Mouse (Mus musculus): ENCODE results near the gene Lce1c.
"Not testable (repeated sequence)": the region's sequence is repeated elsewhere in the genome, so short reads cannot be mapped to it uniquely, and the experiment has no call there.

Lce1c gene

GRCm38 (mm10) chr3:92678947-92679346, at the start of gene Lce1c:
Gene Lce1c (plus strand): TSS chr3:92679247.
- no peak for DNase-seq

GRCm38 (mm10) chr3:92637745-92638652, 41.0 kb upstream of the Lce1c start:
- no peak for DNase-seq

GRCm38 (mm10) chr3:92638653-92638991, 40.4 kb upstream of the Lce1c start:
- no peak for DNase-seq

- no peak for DNase-seq
Measured at GRCm38 (mm10) chr3:92639854-92640253, 39.2 kb upstream of the Lce1c start.

GRCm38 (mm10) chr3:92648207-92648606, 30.8 kb upstream of the Lce1c start, which contains the start of gene Lce1a1:
Gene Lce1a1 (minus strand): TSS chr3:92648307.
- DNase-seq = no peak

- no peak for DNase-seq
Measured at GRCm38 (mm10) chr3:92656826-92657225, 22.2 kb upstream of the Lce1c start, which contains the start of gene Lce1b. Gene Lce1b (minus strand): TSS chr3:92656926.

- no peak for DNase-seq
Measured at GRCm38 (mm10) chr3:92670215-92670614, 8.8 kb upstream of the Lce1c start, which contains the start of gene Lce1a2. Gene Lce1a2 (minus strand): TSS chr3:92670315.

GRCm38 (mm10) chr3:92687110-92687509, 8.1 kb downstream of the Lce1c start, which contains the start of gene Lce1d:
Gene Lce1d (minus strand): TSS chr3:92687210.
- no peak for DNase-seq

GRCm38 (mm10) chr3:92689154-92689553, 10.1 kb downstream of the Lce1c start:
- not testable (repeated sequence) for DNase-seq

GRCm38 (mm10) chr3:92691688-92692087, 12.6 kb downstream of the Lce1c start:
- no peak for DNase-seq

- no peak for DNase-seq
Measured at GRCm38 (mm10) chr3:92694613-92695012, 15.6 kb downstream of the Lce1c start.

- DNase-seq = no peak
Measured at GRCm38 (mm10) chr3:92708974-92709373, 29.9 kb downstream of the Lce1c start, which contains the start of gene Lce1e. Gene Lce1e (minus strand): TSS chr3:92709074.

GRCm38 (mm10) chr3:92715122-92715521, 36.1 kb downstream of the Lce1c start:
- DNase-seq = no peak

- no peak for DNase-seq
Measured at GRCm38 (mm10) chr3:92720250-92720649, 41.2 kb downstream of the Lce1c start, which contains the start of gene Lce1f. Gene Lce1f (minus strand): TSS chr3:92720350.

GRCm38 (mm10) chr3:92722631-92723030, 43.6 kb downstream of the Lce1c start:
- no peak for DNase-seq

All from liver (tissue).